Mouse (Mus musculus): ENCODE results near the gene Gdf5.

The Gdf5 gene

DNA sequence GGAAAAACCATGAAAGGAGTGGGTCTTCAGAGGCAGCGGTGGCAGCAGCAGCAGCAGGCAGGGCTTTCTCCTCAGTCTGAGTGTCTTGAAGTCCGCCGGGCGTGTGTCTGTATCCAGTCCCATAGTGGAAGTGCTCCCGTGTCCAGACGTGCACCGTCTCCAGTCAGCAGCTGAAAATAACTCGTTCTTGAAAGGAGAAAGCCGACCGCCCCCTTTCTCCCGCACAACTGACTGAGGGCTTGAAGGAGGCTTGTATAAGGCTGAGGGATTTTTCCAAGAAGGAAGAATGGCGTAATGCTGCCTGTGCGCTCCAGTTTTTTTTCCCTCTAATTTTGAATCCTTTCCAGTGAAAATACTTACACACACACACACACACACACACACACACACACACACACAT lies at the start of gene Gdf5:
Gdf5 (minus strand) TSS at position 244 of the 400 bp plus-strand sequence.
- peak; percentile 27 to 44 for DNase-seq

DNA sequence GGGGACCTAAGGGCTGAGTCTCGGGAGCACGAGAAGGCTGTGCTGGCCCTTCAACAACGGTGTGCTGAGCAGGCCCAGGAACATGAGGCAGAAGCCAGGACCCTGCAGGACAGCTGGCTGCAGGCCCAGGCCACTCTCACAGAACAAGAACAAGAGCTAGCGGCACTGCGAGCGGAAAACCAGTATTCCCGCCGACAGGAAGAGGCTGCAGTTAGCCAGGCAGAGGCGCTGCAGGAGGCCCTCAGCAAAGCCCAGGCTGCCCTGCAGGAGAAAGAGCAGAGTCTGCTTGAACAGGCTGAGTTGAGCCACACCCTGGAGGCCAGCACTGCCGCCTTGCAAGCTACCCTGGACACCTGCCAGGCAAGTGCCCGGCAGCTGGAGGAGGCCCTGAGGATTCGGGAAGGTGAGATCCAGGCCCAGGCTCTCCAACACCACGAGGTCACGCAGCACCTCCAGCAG lies 46.7 kb upstream of the Gdf5 start:
- DNase-seq: peak; percentile 26 to 45

GRCm38 (mm10) chr2:155991151-155991550 lies 46.0 kb upstream of the Gdf5 start:
- no peak for DNase-seq

GRCm38 (mm10) chr2:155989085-155989484 lies 43.9 kb upstream of the Gdf5 start:
- no peak for DNase-seq

GRCm38 (mm10) chr2:155987131-155987530 lies 42.0 kb upstream of the Gdf5 start:
- DNase-seq: no peak

- DNase-seq: no peak
These were observed 40.6 kb upstream of the Gdf5 start for GRCm38 (mm10) chr2:155985776-155986175.

GRCm38 (mm10) chr2:155979328-155979991 lies 34.3 kb upstream of the Gdf5 start:
- DNase-seq: peak; percentile 37 to 58

DNA sequence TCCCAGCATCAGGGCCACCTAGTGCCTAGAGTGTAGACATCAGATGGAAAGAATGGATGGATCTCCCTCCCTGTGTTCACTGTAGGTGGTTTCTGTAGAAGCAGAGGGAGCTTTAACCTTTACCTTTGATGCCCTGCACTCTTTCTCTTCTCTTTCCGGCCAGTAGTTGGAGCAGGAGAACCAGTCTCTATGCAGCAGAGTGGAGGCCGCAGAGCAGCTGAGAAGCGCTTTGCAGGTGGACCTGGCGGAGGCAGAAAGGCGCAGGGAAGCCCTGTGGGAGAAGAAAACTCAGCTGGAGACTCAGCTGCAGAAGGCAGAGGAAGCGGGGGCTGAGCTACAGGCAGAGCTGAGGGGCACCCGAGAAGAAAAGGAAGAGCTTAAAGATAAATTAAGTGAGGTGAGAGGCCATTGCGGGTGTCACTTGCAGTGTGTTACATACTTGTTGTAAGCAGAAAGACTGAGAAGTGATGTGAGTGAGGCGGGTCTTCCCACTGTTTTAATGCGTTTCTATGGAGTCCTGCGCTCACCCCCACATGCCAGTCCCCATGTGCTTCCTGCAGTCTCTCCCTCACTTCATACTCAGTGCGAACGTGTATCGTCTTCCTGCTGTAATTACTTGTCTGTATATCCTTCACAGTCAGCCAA lies 29.0 kb upstream of the Gdf5 start:
- no peak for DNase-seq

DNA sequence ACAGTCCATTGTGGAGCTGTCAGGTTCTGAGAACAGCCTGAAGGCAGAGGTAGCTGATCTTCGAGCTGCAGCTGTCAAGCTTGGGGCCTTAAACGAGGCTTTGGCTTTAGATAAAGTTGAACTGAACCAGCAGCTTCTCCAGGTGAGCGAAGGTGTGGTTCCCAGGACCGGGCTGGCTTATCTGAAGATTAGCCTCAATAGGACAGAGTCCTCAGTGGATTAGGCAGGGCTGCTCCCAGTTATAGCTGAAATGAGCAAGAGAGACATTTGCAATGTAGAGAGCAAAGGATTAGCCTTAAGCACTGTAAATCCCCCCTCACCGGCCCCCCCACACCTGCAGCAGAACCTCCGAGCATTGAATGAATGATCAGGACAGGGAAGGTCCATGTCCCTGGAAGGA lies 28.2 kb upstream of the Gdf5 start:
- DNase-seq: no peak

DNA sequence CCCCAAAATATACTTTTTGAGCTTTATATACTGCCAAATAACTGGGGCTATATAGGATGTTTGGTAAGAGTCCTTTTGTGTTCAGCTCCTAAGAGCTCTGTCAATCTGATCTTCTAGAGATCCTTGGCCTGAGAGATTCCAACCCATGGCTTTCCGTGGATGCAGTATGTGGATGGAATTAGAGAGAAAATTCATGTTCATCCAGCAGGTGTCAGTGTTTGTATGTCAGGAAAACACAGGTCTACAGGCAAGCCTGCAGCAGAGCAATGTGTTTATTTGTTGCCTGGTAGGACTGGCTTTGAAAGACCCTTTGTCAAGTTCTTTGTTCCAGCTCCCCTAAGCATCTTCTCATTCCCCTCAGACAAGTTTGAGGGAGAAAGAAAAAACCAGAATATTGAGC lies 17.8 kb upstream of the Gdf5 start:
- no peak for DNase-seq

DNA sequence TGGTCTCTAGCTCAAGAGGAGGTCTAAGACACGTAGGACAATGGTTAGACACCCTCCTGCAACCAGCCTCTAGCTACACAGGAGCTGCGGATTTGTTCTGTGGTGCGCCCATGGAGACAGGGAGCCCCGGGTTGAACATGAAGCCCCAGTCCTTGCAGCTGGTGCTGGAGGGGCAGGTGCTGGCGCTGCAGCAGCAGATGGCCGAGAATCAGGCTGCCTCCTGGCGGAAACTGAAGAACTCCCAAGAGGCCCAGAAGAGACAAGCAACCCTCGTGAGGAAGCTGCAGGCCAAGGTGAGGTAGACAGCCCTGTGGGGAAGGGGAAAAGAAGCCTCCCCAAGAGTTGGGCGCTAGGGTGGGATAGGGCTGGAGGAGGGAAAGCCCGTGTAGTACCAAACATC lies 16.7 kb upstream of the Gdf5 start:
- DNase-seq: no peak

DNA sequence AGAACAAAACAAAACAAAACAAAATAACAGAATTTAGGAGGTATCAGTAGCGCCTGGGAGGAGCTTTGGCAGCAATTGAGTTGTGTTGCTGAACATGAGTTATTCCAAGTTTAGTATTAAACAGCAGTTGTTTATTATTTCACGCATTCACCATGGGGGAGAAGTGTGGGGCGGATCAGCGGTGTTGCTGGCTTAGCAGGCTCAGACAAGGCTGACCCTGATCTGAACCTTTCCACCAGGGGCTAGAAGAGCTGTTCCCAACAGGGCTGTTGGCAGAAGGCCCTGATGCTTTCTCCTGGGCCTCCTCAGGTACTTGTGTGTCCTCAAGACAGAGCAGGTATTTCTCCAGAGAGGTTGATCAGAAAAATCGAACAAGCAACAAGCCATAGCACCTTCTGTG lies 14.8 kb upstream of the Gdf5 start:
- DNase-seq: peak in 1 of 2 experiments; percentile 21

DNA sequence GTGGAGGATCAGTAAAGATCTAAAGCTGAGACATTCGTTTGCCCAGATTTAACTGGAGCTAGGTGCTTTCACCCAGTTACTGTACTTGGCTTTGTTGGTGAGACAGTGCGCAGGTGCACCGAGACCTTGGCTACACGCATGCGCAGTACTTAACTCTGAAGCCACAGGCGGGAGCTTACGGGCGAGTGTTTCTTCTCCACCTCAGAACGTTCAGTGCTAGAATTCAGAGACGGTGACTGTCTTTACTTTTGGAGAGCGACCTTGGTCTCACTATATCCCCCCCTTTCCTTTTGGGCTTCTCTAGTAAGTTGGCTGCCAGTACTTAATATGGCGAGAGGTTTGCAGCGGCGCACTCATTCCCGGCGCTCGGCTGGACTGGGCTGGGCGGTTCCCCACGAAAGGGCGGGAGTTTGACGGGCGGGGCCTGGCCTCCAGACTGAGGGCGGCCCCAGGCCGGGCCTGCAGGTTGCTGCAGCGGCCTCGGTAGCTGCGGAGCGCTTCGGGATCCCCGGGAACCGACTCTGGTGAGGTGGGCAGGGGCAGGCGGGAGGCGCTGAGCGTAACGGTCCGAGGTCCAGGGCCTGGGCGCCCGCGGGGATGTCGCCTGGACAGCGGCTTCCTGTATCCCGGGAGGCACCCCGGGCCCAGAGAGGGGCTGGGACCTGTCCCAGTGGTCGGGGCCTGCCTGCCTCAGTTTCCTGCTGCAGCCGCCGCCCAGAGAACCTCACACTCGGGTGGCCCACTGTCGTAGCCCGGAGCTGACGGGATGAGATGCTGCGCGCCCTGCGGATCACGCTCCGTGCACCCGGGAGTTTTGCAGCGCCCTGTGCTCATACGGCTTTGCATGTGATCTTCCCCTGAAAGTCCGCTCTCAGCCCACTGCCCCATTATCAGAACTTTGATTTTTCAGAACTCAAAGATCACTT lies 11.2 kb upstream of the Gdf5 start, which contains the start of gene Cep250:
Cep250 (plus strand) TSS at position 325 of the 926 bp plus-strand sequence.
- DNase-seq: peak; percentile 91 to 96

GRCm38 (mm10) chr2:155952006-155952405 lies 6.8 kb upstream of the Gdf5 start:
- peak; percentile 84 to 85 for DNase-seq

DNA sequence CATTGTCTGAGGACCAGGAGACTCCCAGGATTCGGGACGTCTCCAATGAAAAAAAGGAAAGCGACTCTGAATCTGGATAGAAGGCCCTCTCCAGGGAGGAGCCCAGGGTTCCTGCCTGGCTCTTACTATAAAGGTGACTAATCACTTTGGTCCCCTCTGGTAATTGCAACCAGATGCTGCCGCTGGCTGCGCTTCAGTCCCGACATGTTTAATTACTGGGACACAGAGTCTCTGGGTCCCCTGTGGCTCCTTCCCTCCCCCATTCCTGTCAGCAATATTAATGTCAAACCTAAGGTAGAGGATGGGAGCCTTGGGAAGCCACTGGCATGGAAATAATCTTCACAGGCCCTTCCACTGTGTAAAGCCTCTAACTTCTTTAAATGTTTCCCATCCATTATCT lies 4.2 kb upstream of the Gdf5 start:
- DNase-seq: no peak

GRCm38 (mm10) chr2:155947390-155948002 lies 2.3 kb upstream of the Gdf5 start:
- DNase-seq: peak in 1 of 2 experiments; percentile 39

GRCm38 (mm10) chr2:155946499-155946898 lies 1.3 kb upstream of the Gdf5 start:
- no peak for DNase-seq

DNA sequence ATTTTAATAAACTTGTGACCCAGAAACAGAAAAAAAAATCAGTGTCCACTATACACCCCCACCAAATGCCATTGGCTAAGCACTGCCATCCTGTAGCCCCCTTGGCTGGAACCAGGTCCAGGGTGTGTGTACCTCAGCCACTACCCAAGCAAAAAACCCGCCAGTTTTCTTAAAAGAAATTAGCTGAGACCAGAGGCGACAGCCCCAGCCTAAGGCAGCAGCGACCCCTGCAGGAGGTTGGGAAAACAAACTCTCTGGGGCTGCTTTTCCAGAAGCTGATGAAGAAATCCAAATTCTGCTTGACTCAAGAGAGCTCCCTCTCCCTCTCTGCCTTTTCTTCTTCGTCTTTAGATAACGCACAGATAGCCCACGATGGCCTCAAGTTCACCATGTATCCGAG lies 902 bp upstream of the Gdf5 start:
- peak; percentile 88 to 89 for DNase-seq

GRCm38 (mm10) chr2:155945580-155945979 lies 413 bp upstream of the Gdf5 start:
- DNase-seq: no peak

DNA sequence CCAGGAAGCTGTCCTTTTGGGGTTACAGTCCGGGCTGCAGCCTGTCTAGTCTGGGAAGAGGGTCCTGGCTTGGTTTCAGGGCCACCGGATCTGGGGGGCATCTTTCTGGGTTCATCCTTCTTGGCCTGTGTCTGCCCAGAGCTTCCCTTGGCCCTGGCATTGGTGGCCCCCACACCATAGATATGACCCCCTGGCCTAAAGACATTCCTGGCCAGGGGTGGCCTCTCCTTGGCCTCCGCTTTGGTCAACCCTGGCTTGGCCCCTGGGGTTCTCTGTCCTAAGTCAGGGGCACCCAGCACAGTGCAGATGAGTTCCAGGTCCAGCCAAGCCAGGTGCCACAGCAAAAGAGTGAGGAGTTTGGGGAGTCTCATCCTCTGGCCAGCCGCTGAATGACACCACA lies 482 bp downstream of the Gdf5 start:
- DNase-seq: no peak

DNA sequence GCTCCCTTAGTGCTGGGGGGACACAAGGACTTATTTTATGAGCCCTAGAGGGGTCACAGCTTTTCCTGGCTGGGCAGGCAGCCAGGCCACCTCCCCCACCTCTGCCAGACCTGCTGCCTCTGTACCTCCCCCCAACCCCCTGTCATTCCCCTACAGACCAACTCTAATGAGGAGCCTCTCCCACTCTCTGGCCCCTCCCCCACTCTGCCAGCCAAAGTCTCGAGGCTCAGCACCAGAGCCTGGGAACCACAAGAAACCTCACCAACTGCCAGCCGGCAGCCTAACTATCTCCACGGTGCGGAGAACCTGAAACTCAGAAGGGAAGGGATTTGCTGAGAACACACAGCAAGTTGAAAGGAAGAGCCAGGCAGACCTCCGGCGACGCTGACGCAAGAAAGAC lies 1.7 kb downstream of the Gdf5 start:
- DNase-seq: peak; percentile 59 to 71

DNA sequence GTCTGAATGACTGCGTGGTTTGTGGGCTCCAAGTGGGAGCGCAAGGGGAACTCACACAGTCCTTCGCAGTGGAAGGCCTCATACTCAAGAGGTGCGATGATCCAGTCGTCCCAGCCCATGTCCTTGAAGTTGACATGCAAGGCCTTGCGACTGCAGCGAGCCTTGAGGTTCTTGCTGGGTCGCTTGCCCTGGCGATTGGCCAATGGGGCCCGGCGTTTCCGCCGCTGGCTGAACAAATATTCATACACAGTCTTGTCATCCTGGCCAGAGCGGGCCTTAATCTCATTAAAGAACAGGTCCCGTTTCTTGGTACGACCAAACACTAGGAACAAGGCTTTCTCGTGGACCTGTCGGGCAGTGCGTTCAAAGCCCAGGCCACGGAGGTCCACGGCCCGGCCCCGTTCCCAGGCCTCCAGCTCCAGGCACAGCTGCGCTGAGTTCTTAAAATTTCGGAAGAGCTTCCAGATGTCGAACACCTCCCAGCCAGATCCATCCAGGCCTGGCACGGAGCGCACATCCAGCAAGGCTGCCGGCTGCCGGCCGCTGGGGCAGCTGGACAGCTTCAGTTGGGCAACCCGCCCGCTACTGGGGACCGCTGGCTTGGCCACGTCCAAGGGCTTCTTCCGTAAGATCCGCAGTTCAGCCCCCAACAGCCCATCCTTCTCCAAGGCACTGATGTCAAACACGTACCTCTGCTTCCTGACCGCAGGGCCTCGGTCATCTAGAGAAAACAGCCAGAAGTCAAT lies 3.3 kb downstream of the Gdf5 start:
- peak; percentile 41 to 44 for DNase-seq
